Mouse (Mus musculus) left cerebral cortex, adult 18-20 months (tissue): ENCODE measurements around the gene Wdfy2. TPM values are rescaled to one million over a fixed set of nuclear protein-coding genes. Genes with fewer than 3 reads are reported as not detected.
"Not testable (repeated sequence)": the region's sequence is repeated elsewhere in the genome, so short reads cannot be mapped to it uniquely, and the experiment has no call there.

Source experiments
- DNase-seq, 2 experiments: peaks; one replicate each; pipeline ENCODE4 v3.0.0; 2021 to 2022; ENCODE audit warnings: low spot score in 2 of 2, mixed read lengths in 1 of 2
- total RNA-seq, 2 experiments: library from RNA; stranded (reverse); gene quantifications; 2 replicates each; pipeline ENCODE4 v1.2.3; 2021

Wdfy2 gene
- total RNA-seq, 2 experiments from 2014 or later = 13.7 to 14.1 TPM

GRCm38 (mm10) chr14:62878634-62879430, 41.4 kb downstream of the Wdfy2 start:
- no peak for DNase-seq

- peak; percentile 76 to 86 for DNase-seq
Observed at GRCm38 (mm10) chr14:62879497-62879896, 42.0 kb downstream of the Wdfy2 start.

- peak; percentile 63 to 65 for DNase-seq
Observed at GRCm38 (mm10) chr14:62880084-62880851, 42.8 kb downstream of the Wdfy2 start.

- no peak for DNase-seq
Observed at GRCm38 (mm10) chr14:62882061-62882614, 44.7 kb downstream of the Wdfy2 start.

GRCm38 (mm10) chr14:62883551-62883950, 46.1 kb downstream of the Wdfy2 start:
- DNase-seq = no peak

- DNase-seq = no peak
Observed at GRCm38 (mm10) chr14:62884171-62884570, 46.7 kb downstream of the Wdfy2 start.

- no peak for DNase-seq
Observed at GRCm38 (mm10) chr14:62884639-62885038, 47.2 kb downstream of the Wdfy2 start.

- no peak for DNase-seq
Observed at GRCm38 (mm10) chr14:62885146-62885545, 47.7 kb downstream of the Wdfy2 start.

GRCm38 (mm10) chr14:62891401-62891800, 53.9 kb downstream of the Wdfy2 start:
- DNase-seq = no peak

- peak; percentile 80 to 88 for DNase-seq
Observed at GRCm38 (mm10) chr14:62892771-62893641, 55.5 kb downstream of the Wdfy2 start.

- not testable (repeated sequence) for DNase-seq
Observed at GRCm38 (mm10) chr14:62893642-62894180, 56.2 kb downstream of the Wdfy2 start.

- DNase-seq = no peak
Observed at GRCm38 (mm10) chr14:62894924-62895840, 57.7 kb downstream of the Wdfy2 start.

- no peak for DNase-seq
Observed at GRCm38 (mm10) chr14:62898061-62898460, 60.6 kb downstream of the Wdfy2 start.

- DNase-seq = no peak
Observed at GRCm38 (mm10) chr14:62907888-62908287, 70.4 kb downstream of the Wdfy2 start.

- DNase-seq = no peak
Observed at GRCm38 (mm10) chr14:62908550-62908949, 71.1 kb downstream of the Wdfy2 start.

- peak; percentile 24 to 30 for DNase-seq
Observed at GRCm38 (mm10) chr14:62910859-62911258, 73.4 kb downstream of the Wdfy2 start.

- no peak for DNase-seq
Observed at GRCm38 (mm10) chr14:62915146-62915685, 77.7 kb downstream of the Wdfy2 start.

GRCm38 (mm10) chr14:62916488-62917034, 79.1 kb downstream of the Wdfy2 start:
- no peak for DNase-seq

- DNase-seq = no peak
Observed at GRCm38 (mm10) chr14:62921401-62921800, 83.9 kb downstream of the Wdfy2 start.
